Mouse (Mus musculus): ENCODE data around the gene Gpr39.

DNA sequence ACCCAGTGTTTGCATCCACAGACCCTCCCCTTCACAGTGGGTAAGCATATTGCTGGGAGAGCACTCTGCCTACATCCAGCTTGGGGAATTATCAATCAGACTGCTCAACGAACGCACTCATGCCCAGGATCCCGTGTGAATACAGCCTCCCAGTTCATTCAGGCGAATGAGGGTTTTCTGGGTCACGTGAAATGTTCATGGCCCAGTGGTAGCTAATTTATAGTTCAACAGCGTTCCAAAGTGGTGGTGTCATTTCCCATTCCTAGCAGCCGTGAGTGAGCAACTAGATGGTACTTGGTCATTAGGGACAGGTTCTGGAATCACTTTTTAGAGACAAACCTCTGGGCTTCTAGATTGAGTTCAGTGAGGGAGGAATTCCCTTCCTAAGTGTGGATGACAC lies 144.3 kb downstream of the Gpr39 start:
- TF ChIP-seq CTCF (IDR thresholded peaks at IDR 0.05; ENCODE audit: borderline replicate concordance, insufficient read depth, low read depth, low read length) (no peak), POLR2A (IDR thresholded peaks at IDR 0.05; ENCODE audit: borderline replicate concordance, insufficient read depth, low read length) (no peak)
